Mouse (Mus musculus): ENCODE measurements around the gene Defa25. TPM values are rescaled to one million over a fixed set of nuclear protein-coding genes. Genes with fewer than 3 reads are reported as not detected.
"Not testable (repeated sequence)": the region's sequence is repeated elsewhere in the genome, so short reads cannot be mapped to it uniquely, and the experiment has no call there.

The Defa25 gene
- polyA plus RNA-seq (2015; fragmentation: Nextera tagmentation; extraction: Ambion mirVana) = not detected in 2 replicates

DNA sequence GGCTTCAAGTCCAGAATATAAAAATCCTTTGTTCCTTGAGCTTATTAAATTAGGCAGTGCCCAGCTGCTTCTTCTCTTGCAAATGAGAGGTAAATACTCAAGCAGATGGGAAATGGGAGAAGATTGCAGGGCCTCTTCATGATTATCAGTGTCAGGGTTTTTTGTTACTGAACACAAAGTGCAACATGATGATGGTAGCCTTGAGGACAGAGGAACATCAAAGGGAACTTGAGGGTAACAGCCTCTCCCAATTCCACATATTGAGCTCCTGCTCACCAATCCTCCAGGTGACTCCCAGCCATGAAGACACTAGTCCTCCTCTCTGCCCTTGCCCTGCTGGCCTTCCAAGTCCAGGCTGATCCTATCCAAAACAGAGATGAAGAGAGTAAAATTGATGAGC is at the start of gene Defa25:
TSS of gene Defa25 (plus strand) at position 301 of the 400 bp plus-strand sequence.
- ATAC-seq (replicated peaks); H3K36me3 ChIP-seq (replicated peaks): not testable (repeated sequence)

GRCm38 (mm10) chr8:21054747-21055146 is 29.5 kb upstream of the Defa25 start, which contains the start of gene Defa23:
Defa23 (plus strand) TSS chr8:21055047.
- H3K4me1 ChIP-seq; H3K27ac ChIP-seq; H3K36me3 ChIP-seq (replicated peaks); H3K4me3 ChIP-seq; H3K9me3 ChIP-seq; H3K4me2 ChIP-seq; ATAC-seq (replicated peaks); H3K27me3 ChIP-seq (replicated peaks); H3K9ac ChIP-seq: not testable (repeated sequence)
- no CpG with 5 or more reads among the region's 1 CpGs for WGBS

More for the DNA sequence above, at the start of gene Defa25:
- not testable (repeated sequence) for H3K27me3 ChIP-seq (replicated peaks); H3K9ac ChIP-seq; H3K27ac ChIP-seq; H3K9me3 ChIP-seq; H3K4me2 ChIP-seq; H3K4me3 ChIP-seq; H3K4me1 ChIP-seq

GRCm38 (mm10) chr8:21064738-21065137 is 19.5 kb upstream of the Defa25 start, which contains the start of gene Defa35:
Defa35 (plus strand) TSS chr8:21065038.
- not testable (repeated sequence) for H3K4me1 ChIP-seq; H3K4me2 ChIP-seq; H3K9me3 ChIP-seq; H3K27ac ChIP-seq; H3K9ac ChIP-seq; H3K27me3 ChIP-seq (replicated peaks); H3K4me3 ChIP-seq; ATAC-seq (replicated peaks); H3K36me3 ChIP-seq (replicated peaks)
- 88% methylated on average over 1 of the region's 1 CpGs for WGBS

- Histone ChIP-seq H3K4me3 (no peak overlapping the region), H3K9me3 (peaks cover 8% of the 10 kb centered on the region; the same call in 1 of the 2 replicates)
- 36% methylated on average over 4 of the region's 4 CpGs for WGBS
These were observed 8.9 kb downstream of the Defa25 start for GRCm38 (mm10) chr8:21093106-21093505.

GRCm38 (mm10) chr8:21095950-21096349 is 11.7 kb downstream of the Defa25 start, which contains the start of gene Gm14851:
Gm14851 (minus strand) TSS chr8:21096050.
- H3K9ac ChIP-seq; H3K27ac ChIP-seq; H3K4me3 ChIP-seq; H3K4me1 ChIP-seq; H3K4me2 ChIP-seq; H3K27me3 ChIP-seq (replicated peaks); ATAC-seq (replicated peaks); H3K36me3 ChIP-seq (replicated peaks): not testable (repeated sequence)
- WGBS = 75% methylated on average over 1 of the region's 2 CpGs
- peaks cover 11% of the 10 kb centered on the region; the same call in 1 of the 2 replicates for H3K9me3 ChIP-seq

More at GRCm38 (mm10) chr8:21093106-21093505, 8.9 kb downstream of the Defa25 start:
- Histone ChIP-seq H3K4me2 (no peak overlapping the region), H3K36me3 (replicated peaks) (no peaks in the 10 kb centered on the region), H3K4me1 (no peaks in the 10 kb centered on the region), H3K9ac (no peak overlapping the region), H3K27me3 (replicated peaks) (no peaks in the 10 kb centered on the region), H3K27ac (no peak overlapping the region)
- no peak for ATAC-seq (replicated peaks)

- not testable (repeated sequence) for H3K27ac ChIP-seq; H3K4me1 ChIP-seq; H3K27me3 ChIP-seq (replicated peaks); H3K4me3 ChIP-seq; H3K9me3 ChIP-seq; ATAC-seq (replicated peaks); H3K9ac ChIP-seq; H3K36me3 ChIP-seq (replicated peaks); H3K4me2 ChIP-seq
- 55% methylated on average over 3 of the region's 3 CpGs for WGBS
These were observed 50.1 kb downstream of the Defa25 start, which contains the start of gene Defa30 for GRCm38 (mm10) chr8:21134342-21134741. Defa30 (plus strand) TSS chr8:21134642.

Other genes with a start within 250 kb of the Defa25 start
- not detected in 2 replicates for gene Defb33, start 191.8 kb upstream of the Defa25 start, polyA plus RNA-seq (2015; fragmentation: Nextera tagmentation; extraction: Ambion mirVana)
- gene Gm15056, start 181.8 kb upstream of the Defa25 start, polyA plus RNA-seq (2015; fragmentation: Nextera tagmentation; extraction: Ambion mirVana) = not detected in 2 replicates
- not detected in 2 replicates for gene Gm6040, start 162.4 kb upstream of the Defa25 start, polyA plus RNA-seq (2015; fragmentation: Nextera tagmentation; extraction: Ambion mirVana)
- not detected in 2 replicates for gene AY761185, start 139.7 kb upstream of the Defa25 start, polyA plus RNA-seq (2015; fragmentation: Nextera tagmentation; extraction: Ambion mirVana)
- not detected in 2 replicates for gene Defa21, start 58.9 kb upstream of the Defa25 start, polyA plus RNA-seq (2015; fragmentation: Nextera tagmentation; extraction: Ambion mirVana)
- not detected in 2 replicates for gene Defa23, start 29.4 kb upstream of the Defa25 start, polyA plus RNA-seq (2015; fragmentation: Nextera tagmentation; extraction: Ambion mirVana)
- gene Defa35, start 19.4 kb upstream of the Defa25 start, polyA plus RNA-seq (2015; fragmentation: Nextera tagmentation; extraction: Ambion mirVana) = not detected in 2 replicates
- gene Gm14851, start 11.6 kb downstream of the Defa25 start, polyA plus RNA-seq (2015; fragmentation: Nextera tagmentation; extraction: Ambion mirVana) = not detected in 2 replicates
- gene Defa30, start 50.2 kb downstream of the Defa25 start, polyA plus RNA-seq (2015; fragmentation: Nextera tagmentation; extraction: Ambion mirVana) = not detected in 2 replicates
- gene Defa22, start 77.8 kb downstream of the Defa25 start, polyA plus RNA-seq (2015; fragmentation: Nextera tagmentation; extraction: Ambion mirVana) = not detected in 2 replicates
- gene Defa31, start 107.2 kb downstream of the Defa25 start, polyA plus RNA-seq (2015; fragmentation: Nextera tagmentation; extraction: Ambion mirVana) = not detected in 2 replicates
- not detected in 2 replicates for gene Gm15293, start 117.1 kb downstream of the Defa25 start, polyA plus RNA-seq (2015; fragmentation: Nextera tagmentation; extraction: Ambion mirVana)
- not detected in 2 replicates for gene Gm15292, start 165.3 kb downstream of the Defa25 start, polyA plus RNA-seq (2015; fragmentation: Nextera tagmentation; extraction: Ambion mirVana)
- not detected in 2 replicates for gene Defa27, start 231.1 kb downstream of the Defa25 start, polyA plus RNA-seq (2015; fragmentation: Nextera tagmentation; extraction: Ambion mirVana)
- gene Defa29, start 242.6 kb downstream of the Defa25 start, polyA plus RNA-seq (2015; fragmentation: Nextera tagmentation; extraction: Ambion mirVana) = not detected in 2 replicates